Mouse (Mus musculus) hematopoietic multipotent progenitor cell, adult 10-12 weeks (in vitro differentiated cells): Measurements from ENCODE around the gene Slc44a5. TPM values are rescaled to one million over a fixed set of nuclear protein-coding genes. Genes with fewer than 3 reads are reported as not detected.

Experiments used
- polyA plus RNA-seq: library from polyadenylated mRNA; stranded (reverse); fragments of >175 nt; gene quantifications from 2 replicates; pipeline ENCODE4 v1.2.3, GENCODE M21; 2012; ENCODE audit warnings: low replicate concordance

Gene Slc44a5
- polyA plus RNA-seq = 0.03 and 0.08 TPM in 2 replicates

GRCm38 (mm10) chr3:153973171-153973948, at the start of gene Slc44a5:
Gene Slc44a5 (plus strand): TSS chr3:153973436.

GRCm38 (mm10) chr3:153944335-153944990, 28.8 kb upstream of the Slc44a5 start, which contains the start of gene Acadm:
Gene Acadm (minus strand): TSS chr3:153944632.

Other genes starting within 250 kb of the Slc44a5 start
- 0.19 and 0.30 TPM in 2 replicates for gene St6galnac3, start 248.3 kb upstream of the Slc44a5 start, polyA plus RNA-seq
- gene Asb17, start 129.2 kb upstream of the Slc44a5 start, polyA plus RNA-seq = not detected in 2 replicates
- gene Msh4, start 67.3 kb upstream of the Slc44a5 start, polyA plus RNA-seq = not detected in 2 replicates
- gene Rabggtb, start 60.4 kb upstream of the Slc44a5 start, polyA plus RNA-seq = 4.0 and 7.8 TPM in 2 replicates
- gene Acadm, start 28.8 kb upstream of the Slc44a5 start, polyA plus RNA-seq = 8.2 and 10.8 TPM in 2 replicates